Mouse (Mus musculus): Measurements from ENCODE around the gene Aadacl3.

- TF ChIP-seq CTCF (IDR thresholded peaks at IDR 0.05; ENCODE audit: low read depth, low read length) (no peak), TAL1 (conservative IDR thresholded peaks at IDR 0.05; ENCODE audit: low read depth, low read length) (no peak), GATA1 (IDR thresholded peaks at IDR 0.05; ENCODE audit: borderline replicate concordance, low read length) (no peak)
Measured at GRCm38 (mm10) chr4:144433216-144433615, 30.3 kb downstream of the Aadacl3 start.
